Mouse (Mus musculus): Measurements from ENCODE around the gene Ndrg2. TPM values are rescaled to one million over a fixed set of nuclear protein-coding genes. Genes with fewer than 3 reads are reported as not detected.
A peak's percentile ranks its signal among the peaks of the same experiment; 100 is the strongest.

Gene Ndrg2
- polyA plus RNA-seq, 1 experiment from 2014 or later, result 36.4 TPM

- H3K9ac ChIP-seq (ENCODE audit: low read length), result no peak overlapping the region
- H3K4me2 ChIP-seq (ENCODE audit: low read length), result no peak overlapping the region
- no peak overlapping the region for H3K27ac ChIP-seq (ENCODE audit: low read depth)
- H3K9me3 ChIP-seq (ENCODE audit: control insufficient read depth, low read length), result no peaks in the 10 kb centered on the region
- H3K27me3 ChIP-seq (replicated peaks; ENCODE audit: control insufficient read depth, insufficient read depth, low read length), result no peaks in the 10 kb centered on the region
- no peak for DNase-seq (ENCODE audit: low spot score)
- WGBS, result 61% methylated on average over 7 of the region's 7 CpGs
- ATAC-seq (replicated peaks; ENCODE audit: low FRiP score, low TSS enrichment, low read depth), result no peak
- H3K4me1 ChIP-seq (replicated peaks; ENCODE audit: control insufficient read depth, insufficient read depth, low read length), result no peaks in the 10 kb centered on the region
- H3K36me3 ChIP-seq (ENCODE audit: control insufficient read depth, insufficient read depth, low read length), result 0 out of 2 replicates have a peak, but pooled peaks cover 2% of the 10 kb centered on the region
- H3K4me3 ChIP-seq (ENCODE audit: low read depth, low read length), result no peak overlapping the region
These were observed 9.3 kb downstream of the Ndrg2 start for GRCm38 (mm10) chr14:51904706-51905105.

GRCm38 (mm10) chr14:51903782-51904181 is 10.2 kb downstream of the Ndrg2 start:
- DNase-seq (ENCODE audit: low spot score) (no peak), ATAC-seq (replicated peaks; ENCODE audit: low FRiP score, low TSS enrichment, low read depth) (peak; percentile 44)
- H3K27ac ChIP-seq (ENCODE audit: low read depth), result no peak overlapping the region
- no peak overlapping the region for H3K4me3 ChIP-seq (ENCODE audit: low read depth, low read length)
- 76% methylated on average over 9 of the region's 9 CpGs for WGBS
- no peaks in the 10 kb centered on the region for H3K36me3 ChIP-seq (ENCODE audit: control insufficient read depth, insufficient read depth, low read length)
- no peak overlapping the region for H3K4me2 ChIP-seq (ENCODE audit: low read length)
- H3K9ac ChIP-seq (ENCODE audit: low read length), result no peak overlapping the region
- no peaks in the 10 kb centered on the region for H3K9me3 ChIP-seq (ENCODE audit: control insufficient read depth, low read length)
- H3K4me1 ChIP-seq (replicated peaks; ENCODE audit: control insufficient read depth, insufficient read depth, low read length), result no peaks in the 10 kb centered on the region
- no peaks in the 10 kb centered on the region for H3K27me3 ChIP-seq (replicated peaks; ENCODE audit: control insufficient read depth, insufficient read depth, low read length)

GRCm38 (mm10) chr14:51902806-51903710 is 10.9 kb downstream of the Ndrg2 start:
- Histone ChIP-seq H3K4me3 (ENCODE audit: low read depth, low read length) (no peak overlapping the region), H3K9ac (ENCODE audit: low read length) (no peak overlapping the region), H3K27ac (ENCODE audit: low read depth) (no peak overlapping the region), H3K4me2 (ENCODE audit: low read length) (no peak overlapping the region), H3K4me1 (replicated peaks; ENCODE audit: control insufficient read depth, insufficient read depth, low read length) (no peaks in the 10 kb centered on the region), H3K9me3 (ENCODE audit: control insufficient read depth, low read length) (no peaks in the 10 kb centered on the region), H3K36me3 (ENCODE audit: control insufficient read depth, insufficient read depth, low read length) (no peaks in the 10 kb centered on the region), H3K27me3 (replicated peaks; ENCODE audit: control insufficient read depth, insufficient read depth, low read length) (no peaks in the 10 kb centered on the region)
- 53% methylated on average over 9 of the region's 9 CpGs for WGBS
- peak; percentile 59 for ATAC-seq (replicated peaks; ENCODE audit: low FRiP score, low TSS enrichment, low read depth)
- peak; percentile 92 for DNase-seq (ENCODE audit: low spot score)

GRCm38 (mm10) chr14:51899351-51899750 is 14.6 kb downstream of the Ndrg2 start:
- no peak for ATAC-seq (replicated peaks; ENCODE audit: low FRiP score, low TSS enrichment, low read depth)
- H3K36me3 ChIP-seq (ENCODE audit: control insufficient read depth, insufficient read depth, low read length), result no peaks in the 10 kb centered on the region
- no peaks in the 10 kb centered on the region for H3K27me3 ChIP-seq (replicated peaks; ENCODE audit: control insufficient read depth, insufficient read depth, low read length)
- H3K9ac ChIP-seq (ENCODE audit: low read length), result no peak overlapping the region
- H3K9me3 ChIP-seq (ENCODE audit: control insufficient read depth, low read length), result no peaks in the 10 kb centered on the region
- no peak overlapping the region for H3K4me3 ChIP-seq (ENCODE audit: low read depth, low read length)
- no peak overlapping the region for H3K4me2 ChIP-seq (ENCODE audit: low read length)
- WGBS, result 81% methylated on average over 1 of the region's 1 CpGs
- no peaks in the 10 kb centered on the region for H3K4me1 ChIP-seq (replicated peaks; ENCODE audit: control insufficient read depth, insufficient read depth, low read length)
- H3K27ac ChIP-seq (ENCODE audit: low read depth), result no peak overlapping the region
- no peak for DNase-seq (ENCODE audit: low spot score)

- 70% methylated on average over 8 of the region's 8 CpGs for WGBS
- Histone ChIP-seq H3K4me2 (ENCODE audit: low read length) (no peak overlapping the region), H3K9me3 (ENCODE audit: control insufficient read depth, low read length) (no peaks in the 10 kb centered on the region), H3K36me3 (ENCODE audit: control insufficient read depth, insufficient read depth, low read length) (peaks cover 3% of the 10 kb centered on the region), H3K27ac (ENCODE audit: low read depth) (no peak overlapping the region), H3K4me1 (replicated peaks; ENCODE audit: control insufficient read depth, insufficient read depth, low read length) (no peaks in the 10 kb centered on the region), H3K4me3 (ENCODE audit: low read depth, low read length) (no peak overlapping the region), H3K27me3 (replicated peaks; ENCODE audit: control insufficient read depth, insufficient read depth, low read length) (no peaks in the 10 kb centered on the region), H3K9ac (ENCODE audit: low read length) (no peak overlapping the region)
- no peak for DNase-seq (ENCODE audit: low spot score)
- ATAC-seq (replicated peaks; ENCODE audit: low FRiP score, low TSS enrichment, low read depth), result no peak
These were observed 17.3 kb downstream of the Ndrg2 start for GRCm38 (mm10) chr14:51896539-51897170.

- ATAC-seq (replicated peaks; ENCODE audit: low FRiP score, low TSS enrichment, low read depth) (no peak), DNase-seq (ENCODE audit: low spot score) (no peak)
- no peaks in the 10 kb centered on the region for H3K4me1 ChIP-seq (replicated peaks; ENCODE audit: control insufficient read depth, insufficient read depth, low read length)
- peaks cover 9% of the 10 kb centered on the region for H3K36me3 ChIP-seq (ENCODE audit: control insufficient read depth, insufficient read depth, low read length)
- no peaks in the 10 kb centered on the region for H3K27me3 ChIP-seq (replicated peaks; ENCODE audit: control insufficient read depth, insufficient read depth, low read length)
- H3K9me3 ChIP-seq (ENCODE audit: control insufficient read depth, low read length), result no peaks in the 10 kb centered on the region
- H3K9ac ChIP-seq (ENCODE audit: low read length), result no peak overlapping the region
- no peak overlapping the region for H3K4me3 ChIP-seq (ENCODE audit: low read depth, low read length)
- H3K4me2 ChIP-seq (ENCODE audit: low read length), result no peak overlapping the region
- H3K27ac ChIP-seq (ENCODE audit: low read depth), result no peak overlapping the region
- WGBS, result 68% methylated on average over 6 of the region's 6 CpGs
These were observed 17.9 kb downstream of the Ndrg2 start for GRCm38 (mm10) chr14:51896019-51896418.

GRCm38 (mm10) chr14:51895071-51895470 is 18.9 kb downstream of the Ndrg2 start:
- Histone ChIP-seq H3K4me3 (ENCODE audit: low read depth, low read length) (no peak overlapping the region), H3K36me3 (ENCODE audit: control insufficient read depth, insufficient read depth, low read length) (peaks cover 19% of the 10 kb centered on the region), H3K27ac (ENCODE audit: low read depth) (no peak overlapping the region), H3K9ac (ENCODE audit: low read length) (no peak overlapping the region), H3K9me3 (ENCODE audit: control insufficient read depth, low read length) (no peaks in the 10 kb centered on the region), H3K27me3 (replicated peaks; ENCODE audit: control insufficient read depth, insufficient read depth, low read length) (no peaks in the 10 kb centered on the region), H3K4me2 (ENCODE audit: low read length) (no peak overlapping the region), H3K4me1 (replicated peaks; ENCODE audit: control insufficient read depth, insufficient read depth, low read length) (no peaks in the 10 kb centered on the region)
- 79% methylated on average over 14 of the region's 14 CpGs for WGBS
- ATAC-seq (replicated peaks; ENCODE audit: low FRiP score, low TSS enrichment, low read depth) (no peak), DNase-seq (ENCODE audit: low spot score) (no peak)

GRCm38 (mm10) chr14:51893809-51894208 is 20.1 kb downstream of the Ndrg2 start:
- DNase-seq (ENCODE audit: low spot score) (no peak), ATAC-seq (replicated peaks; ENCODE audit: low FRiP score, low TSS enrichment, low read depth) (no peak; the same call in 1 of the 2 replicates)
- WGBS, result 49% methylated on average over 3 of the region's 3 CpGs
- Histone ChIP-seq H3K36me3 (ENCODE audit: control insufficient read depth, insufficient read depth, low read length) (peaks cover 31% of the 10 kb centered on the region), H3K9me3 (ENCODE audit: control insufficient read depth, low read length) (no peaks in the 10 kb centered on the region), H3K27me3 (replicated peaks; ENCODE audit: control insufficient read depth, insufficient read depth, low read length) (no peaks in the 10 kb centered on the region), H3K4me2 (ENCODE audit: low read length) (no peak overlapping the region), H3K4me1 (replicated peaks; ENCODE audit: control insufficient read depth, insufficient read depth, low read length) (no peaks in the 10 kb centered on the region), H3K9ac (ENCODE audit: low read length) (no peak overlapping the region), H3K4me3 (ENCODE audit: low read depth, low read length) (no peak overlapping the region), H3K27ac (ENCODE audit: low read depth) (no peak overlapping the region)

Measured in intestine, embryonic 14.5 days (tissue).